Mouse (Mus musculus) erythroblast, adult 5-6 weeks (primary cell): ENCODE data around the gene Ccser2. TPM values are rescaled to one million over a fixed set of nuclear protein-coding genes. Genes with fewer than 3 reads are reported as not detected.

Source experiments
- ATAC-seq: replicated peaks from 2 replicates; pipeline ENCODE4 v1.8.0; 2016; ENCODE audit warnings: moderate number of reproducible peaks, mild to moderate bottlenecking, moderate TSS enrichment, inconsistent platforms; ENCODE audit not compliant: poor library complexity, low FRiP score, severe bottlenecking
- total RNA-seq, 2 experiments: library from RNA; stranded (forward) in 1 of 2; stranded (reverse) in 1 of 2; fragments of 150-400 nt in 1 of 2; fragments of 200-764, 138-1000 nt in 1 of 2; gene quantifications; 2 replicates each; pipeline versions ENCODE4 v1.2.3 to v1.2.4; 2015 to 2017; ENCODE audit warnings: low replicate concordance in 2 of 2

The Ccser2 gene
- total RNA-seq, 2 experiments from 2014 or later: 3.2 to 3.8 TPM

DNA sequence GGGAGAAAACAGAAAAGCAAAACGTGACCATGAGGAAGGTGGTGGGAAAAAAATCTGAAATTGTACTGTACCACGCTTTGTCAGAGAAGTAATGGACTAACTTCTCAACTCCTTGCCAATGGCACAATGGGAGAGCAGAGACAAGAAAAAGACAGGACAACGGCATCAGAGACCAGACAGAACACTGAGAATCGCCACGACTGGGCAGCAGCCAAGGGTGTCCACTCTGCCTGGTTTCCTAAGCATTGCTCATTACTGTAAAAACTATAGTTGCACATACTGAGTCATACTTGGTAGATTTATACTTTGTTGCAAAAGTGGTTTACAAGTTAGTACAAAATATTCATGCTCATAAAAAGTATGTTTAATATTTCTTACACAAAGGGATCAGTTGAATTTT is 82.9 kb downstream of the Ccser2 start:
- ATAC-seq: no peak

DNA sequence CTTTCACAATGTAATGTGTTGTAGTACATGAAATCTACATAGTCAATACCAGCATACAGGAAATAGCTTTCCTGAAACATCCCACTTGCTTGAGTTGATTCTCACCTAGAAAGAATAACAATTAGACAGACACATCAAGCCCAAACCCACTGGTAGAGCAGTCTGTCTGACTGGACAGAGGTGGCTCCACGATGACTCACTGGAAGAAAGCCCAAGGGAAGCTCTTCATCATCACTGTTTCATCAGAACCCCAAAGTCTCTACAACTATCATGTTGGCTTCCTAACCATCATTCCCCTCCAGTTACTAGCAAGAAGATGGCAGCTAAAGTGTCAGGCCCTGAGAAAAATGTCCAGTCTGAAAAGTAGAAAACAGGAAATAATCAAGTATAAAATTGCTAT is 83.5 kb downstream of the Ccser2 start:
- no peak for ATAC-seq

DNA sequence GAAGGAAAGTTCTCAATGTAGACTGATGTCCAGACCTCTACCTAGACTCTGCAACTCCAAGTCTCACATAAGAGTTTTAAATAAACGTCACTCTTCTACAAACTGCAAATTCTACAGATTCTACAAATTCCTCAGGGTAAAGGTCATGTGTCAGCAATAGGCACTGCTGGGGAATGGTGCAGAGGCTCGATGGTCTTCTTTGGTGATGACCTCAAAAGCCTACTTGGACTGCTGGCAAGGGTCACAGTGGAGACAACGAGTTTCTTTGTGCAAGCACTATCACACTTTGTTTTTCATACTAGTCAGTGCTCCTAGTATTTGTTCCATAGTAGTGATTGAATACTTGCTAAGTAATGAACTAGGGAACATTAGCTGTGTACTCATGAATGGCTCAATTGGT is 85.0 kb downstream of the Ccser2 start:
- ATAC-seq: no peak

DNA sequence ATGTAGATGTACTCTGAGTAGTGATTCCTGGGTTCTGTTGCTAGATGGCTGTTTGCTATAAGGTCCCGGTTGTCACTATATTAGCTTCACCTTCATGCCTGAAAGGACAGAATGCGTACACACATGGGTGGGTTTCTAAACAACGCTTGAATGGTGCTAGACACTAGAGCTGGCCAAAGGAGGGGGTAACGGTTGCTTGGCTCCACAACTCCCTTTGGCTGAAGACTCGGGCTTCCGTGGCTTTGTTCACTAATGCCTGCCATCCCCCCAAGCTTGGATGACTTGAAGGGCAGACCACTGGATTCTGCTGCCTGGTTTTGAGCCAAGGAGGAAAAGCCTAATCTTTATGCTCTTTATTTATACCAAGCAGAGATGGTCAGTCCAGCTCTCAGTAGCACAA is 98.3 kb downstream of the Ccser2 start:
- no peak for ATAC-seq

DNA sequence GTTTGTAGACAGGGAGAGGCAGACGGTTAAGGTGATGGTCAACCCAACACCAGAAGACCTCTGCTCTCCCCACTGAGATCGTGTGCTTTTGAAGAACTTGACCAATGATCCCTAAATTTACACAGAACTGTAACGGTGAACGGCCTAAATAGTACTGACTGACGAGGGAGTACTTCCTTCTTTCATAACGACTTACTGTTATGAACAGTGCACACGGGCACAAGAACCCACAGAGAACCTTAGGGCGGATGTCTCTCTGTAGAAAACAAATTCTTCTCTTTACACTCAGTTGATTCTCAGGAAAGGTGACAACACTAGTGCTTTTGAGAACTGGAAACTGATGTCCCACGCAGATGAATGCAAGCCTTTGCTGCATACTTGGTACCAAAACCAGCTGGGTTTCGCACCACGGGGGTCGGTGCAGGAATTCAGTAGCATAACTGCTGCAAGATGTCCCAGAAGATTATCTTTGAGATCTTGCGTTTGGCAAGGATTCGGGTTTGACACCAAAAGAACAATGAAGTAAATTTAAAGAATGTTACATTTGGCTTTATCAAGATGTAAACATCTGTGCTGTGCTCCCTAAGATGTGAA is 99.7 kb downstream of the Ccser2 start:
- ATAC-seq: no peak

DNA sequence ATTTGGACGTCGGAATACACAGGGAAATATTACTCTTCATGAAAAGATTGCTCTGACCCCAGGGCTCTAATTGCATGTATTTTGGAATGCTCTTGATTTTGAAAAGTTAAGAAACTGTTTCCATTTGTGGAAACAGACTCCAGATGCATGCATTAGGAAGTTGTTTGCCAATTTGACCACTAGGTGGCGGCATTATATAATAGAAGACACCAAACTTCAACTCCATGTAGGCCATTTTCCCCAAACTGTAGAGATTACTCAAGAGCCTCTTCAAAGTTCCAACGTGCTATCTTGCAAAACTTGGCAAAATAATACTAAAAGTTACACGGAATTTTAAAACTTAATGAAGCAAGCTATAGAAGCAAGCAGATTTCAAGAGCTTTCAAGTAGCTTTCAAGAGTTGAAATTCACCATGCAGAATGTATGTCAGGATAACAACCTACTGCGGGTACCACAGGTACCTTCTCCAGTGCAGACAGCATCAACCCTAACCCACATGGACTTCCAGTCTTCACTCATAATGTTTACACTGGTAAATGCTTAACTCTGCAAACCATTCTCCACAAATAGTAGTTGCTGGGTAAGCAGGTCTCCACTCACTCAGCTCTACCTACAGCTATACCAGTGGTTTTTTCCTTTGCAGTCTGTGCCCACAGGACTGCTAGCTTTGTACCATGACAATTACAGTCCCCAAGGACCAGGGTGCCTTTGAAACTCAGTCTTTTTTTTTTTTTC is 101.4 kb downstream of the Ccser2 start:
- 0 out of 2 replicates have a peak, but pooled peaks have one; percentile 61 for ATAC-seq

DNA sequence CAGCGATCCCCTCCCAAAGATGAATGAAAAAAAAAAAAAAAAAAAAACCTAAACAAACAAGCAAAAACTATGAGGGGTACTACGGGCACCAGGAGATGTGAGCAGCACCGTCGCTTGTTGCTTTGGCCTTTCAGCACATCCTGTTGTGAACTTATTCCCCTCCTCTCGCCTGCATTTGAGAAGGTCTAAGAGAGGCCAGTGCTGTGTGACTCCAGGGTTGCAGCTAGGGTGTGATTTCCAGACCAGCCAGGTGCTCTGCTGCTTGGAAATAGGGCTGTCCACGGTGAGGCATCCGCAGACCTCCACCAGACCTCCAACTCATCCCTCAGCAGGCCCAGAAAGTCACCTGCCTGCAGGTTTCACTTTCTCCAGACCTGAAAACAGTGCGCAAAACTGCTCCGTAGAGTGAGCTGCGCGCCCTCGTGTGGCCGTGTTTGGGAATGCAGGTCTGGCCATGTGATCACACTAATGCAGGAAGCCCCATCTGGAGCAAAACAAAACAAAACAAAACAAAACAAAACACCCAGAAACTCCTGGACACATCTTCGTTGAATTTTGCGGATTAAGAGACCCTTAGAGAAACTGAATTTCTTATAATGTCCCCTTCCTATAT is 104.6 kb downstream of the Ccser2 start:
- peak; percentile 77 for ATAC-seq

DNA sequence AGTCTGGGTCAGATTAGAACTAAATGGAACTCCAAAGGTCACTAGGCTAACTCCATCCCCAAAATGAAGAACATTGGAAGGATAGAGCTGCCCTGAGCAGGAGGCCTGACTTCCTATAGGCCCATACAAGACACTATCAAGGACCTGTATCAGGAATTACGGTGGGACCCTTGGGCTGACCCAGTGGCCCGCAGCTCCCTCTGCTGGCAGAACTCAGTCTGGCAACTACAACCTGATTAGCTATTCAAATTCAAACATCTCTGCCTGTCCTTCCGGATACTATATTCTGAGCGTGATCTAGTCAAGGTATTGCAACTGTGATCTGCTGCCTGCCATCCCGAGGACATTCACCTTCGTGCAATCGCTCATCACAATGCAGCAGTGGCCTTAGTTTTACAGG is 106.2 kb downstream of the Ccser2 start:
- ATAC-seq: no peak

DNA sequence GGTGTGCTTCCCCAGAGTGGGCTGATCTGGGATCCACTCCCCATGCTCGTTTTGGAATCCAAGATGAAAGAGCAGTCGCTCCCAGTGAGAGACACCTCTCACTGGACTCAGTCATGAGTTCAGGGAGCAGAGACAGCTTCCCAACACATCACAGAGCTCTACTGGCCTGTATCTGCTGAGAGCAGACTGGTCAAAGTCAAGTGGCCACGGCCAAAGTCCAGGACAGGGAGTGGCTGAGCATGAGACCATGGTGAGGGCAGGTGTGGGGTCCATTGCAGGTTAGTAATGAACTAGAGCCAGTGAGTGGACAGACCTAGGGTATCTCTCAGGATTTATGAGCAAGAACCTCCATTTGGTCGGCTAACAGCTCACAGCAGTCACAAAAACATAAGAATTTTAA is 109.6 kb downstream of the Ccser2 start:
- no peak for ATAC-seq

DNA sequence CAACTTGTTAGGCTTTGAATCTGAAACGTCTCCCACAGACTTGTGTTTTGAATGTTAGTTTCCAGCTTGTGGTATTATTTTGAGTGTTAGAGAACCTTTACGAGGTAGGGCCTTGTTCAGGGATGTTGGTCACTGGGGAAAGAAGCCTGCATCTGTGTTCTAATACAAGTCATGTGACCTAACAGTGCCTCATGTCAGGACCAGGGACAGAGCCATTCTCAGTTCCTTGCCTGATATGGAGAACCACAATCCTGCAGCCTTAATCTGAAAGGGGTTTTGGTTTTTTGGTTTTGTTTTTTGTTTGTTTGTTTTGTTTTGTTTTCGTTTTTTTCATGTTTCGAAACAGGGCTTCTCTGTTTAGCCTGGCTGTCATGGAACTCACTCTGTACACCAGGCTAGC is 115.6 kb downstream of the Ccser2 start:
- ATAC-seq: no peak

DNA sequence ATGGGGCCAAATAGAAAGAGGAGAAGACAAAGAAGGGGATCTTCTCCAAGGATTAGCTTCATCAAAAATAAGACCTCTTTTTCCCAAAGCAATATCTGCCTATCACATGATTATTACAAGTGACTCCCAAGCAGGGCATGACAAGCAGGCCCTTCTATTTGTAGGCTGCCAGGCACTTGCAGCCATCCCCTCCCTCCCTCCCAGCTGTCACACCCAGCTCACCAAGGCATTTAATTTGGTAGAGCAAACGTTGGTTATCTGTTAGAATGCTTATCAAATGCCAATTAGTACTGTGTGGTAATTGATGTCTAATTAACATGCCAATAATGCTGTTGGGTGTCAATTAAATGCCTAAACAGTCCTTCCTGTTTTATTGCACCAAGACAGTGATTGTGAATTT is 119.7 kb downstream of the Ccser2 start:
- ATAC-seq: no peak

Other genes starting within 250 kb of the Ccser2 start
- gene Rgr, start 80.2 kb upstream of the Ccser2 start, total RNA-seq (2015; ENCODE audit: low replicate concordance): not detected in 2 replicates
- not detected in 2 replicates for gene Rgr, start 80.2 kb upstream of the Ccser2 start, total RNA-seq (2017; ENCODE audit: low replicate concordance)
- gene Lrit1, start 86.1 kb upstream of the Ccser2 start, total RNA-seq (2015; ENCODE audit: low replicate concordance): not detected in 2 replicates
- gene Lrit1, start 86.1 kb upstream of the Ccser2 start, total RNA-seq (2017; ENCODE audit: low replicate concordance): not detected in 2 replicates
- not detected in 2 replicates for gene Lrit2, start 99.2 kb upstream of the Ccser2 start, total RNA-seq (2015; ENCODE audit: low replicate concordance)
- gene Lrit2, start 99.2 kb upstream of the Ccser2 start, total RNA-seq (2017; ENCODE audit: low replicate concordance): not detected in 2 replicates
- gene Cdhr1, start 129.6 kb upstream of the Ccser2 start, total RNA-seq (2015; ENCODE audit: low replicate concordance): 0.42 TPM in 1 of 2 replicates, not detected in the other
- not detected in 2 replicates for gene Cdhr1, start 129.6 kb upstream of the Ccser2 start, total RNA-seq (2017; ENCODE audit: low replicate concordance)
- gene 2610528A11Rik, start 145.2 kb upstream of the Ccser2 start, total RNA-seq (2015; ENCODE audit: low replicate concordance): not detected in 2 replicates
- gene 2610528A11Rik, start 145.2 kb upstream of the Ccser2 start, total RNA-seq (2017; ENCODE audit: low replicate concordance): not detected in 2 replicates
- 190 and 199 TPM in 2 replicates for gene Ghitm, start 166.5 kb upstream of the Ccser2 start, total RNA-seq (2015; ENCODE audit: low replicate concordance)
- gene Ghitm, start 166.5 kb upstream of the Ccser2 start, total RNA-seq (2017; ENCODE audit: low replicate concordance): 230 and 266 TPM in 2 replicates